Mouse (Mus musculus) ES-Bruce4 (cell line): ENCODE results near the gene Itgb2l. TPM values are rescaled to one million over a fixed set of nuclear protein-coding genes. Genes with fewer than 3 reads are reported as not detected.

Source experiments
- H3K27ac ChIP-seq: 2 replicates; pipeline ENCODE4 v1.5.1; 2012; ENCODE audit warnings: low read length, inconsistent platforms; ENCODE audit not compliant: insufficient read depth
- H3K27me3 ChIP-seq: 2 replicates; pipeline ENCODE4 v1.6.1; 2012; ENCODE audit warnings: mild to moderate bottlenecking, low read length, inconsistent platforms; ENCODE audit not compliant: control insufficient read depth, poor library complexity, insufficient read depth, severe bottlenecking
- H3K36me3 ChIP-seq: 2 replicates; pipeline ENCODE4 v1.6.1; 2012; ENCODE audit warnings: inconsistent platforms, mild to moderate bottlenecking, low read length, moderate library complexity; ENCODE audit not compliant: control insufficient read depth, poor library complexity, insufficient read depth, severe bottlenecking
- H3K4me1 ChIP-seq: one replicate; pipeline ENCODE4 v1.8.1; 2011; ENCODE audit warnings: low read length; ENCODE audit not compliant: control insufficient read depth, insufficient read depth
- H3K4me3 ChIP-seq: 2 replicates; pipeline ENCODE4 v1.5.1; 2011; ENCODE audit warnings: low read depth, mild to moderate bottlenecking, low read length
- H3K9ac ChIP-seq: 2 replicates; pipeline ENCODE4 v1.6.1; 2012; ENCODE audit warnings: low read depth, mild to moderate bottlenecking, inconsistent platforms; ENCODE audit not compliant: poor library complexity, severe bottlenecking
- H3K9me3 ChIP-seq: replicated peaks from 2 replicates; pipeline ENCODE4 v1.6.1; 2012; ENCODE audit warnings: mild to moderate bottlenecking, low read length, inconsistent platforms; ENCODE audit not compliant: control insufficient read depth, poor library complexity, insufficient read depth, severe bottlenecking
- CTCF ChIP-seq: IDR thresholded peaks from one replicate; pipeline ENCODE4 v1.8.1; 2011; ENCODE audit warnings: low read depth, low read length
- EP300 ChIP-seq: IDR thresholded peaks from 2 replicates; pipeline ENCODE4 v1.6.1; 2011; ENCODE audit warnings: low read depth, low read length; ENCODE audit not compliant: insufficient read depth
- POLR2A ChIP-seq: IDR thresholded peaks from one replicate; pipeline ENCODE4 v1.8.1; 2011; ENCODE audit warnings: low read length; ENCODE audit not compliant: insufficient read depth
- polyA plus RNA-seq: library from polyadenylated mRNA; stranded (reverse); fragments of >200 nt; gene quantifications from 2 replicates; pipeline ENCODE4 v1.2.4, GENCODE M21; 2011; ENCODE audit warnings: low read depth; ENCODE audit not compliant: missing spikeins, insufficient read depth, insufficient read length

The Itgb2l gene
- polyA plus RNA-seq, 1 experiment = not detected

GRCm38 (mm10) chr16:96472816-96473215 is 29.4 kb upstream of the Itgb2l start:
- TF ChIP-seq CTCF = no peak
- no peak for TF ChIP-seq EP300
- no peak for TF ChIP-seq POLR2A
- Histone ChIP-seq H3K27ac (no peak overlapping the region), H3K9me3 (no peaks in the 10 kb centered on the region), H3K27me3 (no peaks in the 10 kb centered on the region), H3K9ac (no peak overlapping the region), H3K36me3 (no peaks in the 10 kb centered on the region), H3K4me1 (no peaks in the 10 kb centered on the region), H3K4me3 (no peak overlapping the region)

GRCm38 (mm10) chr16:96472361-96472760 is 28.9 kb upstream of the Itgb2l start:
- no peaks in the 10 kb centered on the region for H3K9me3 ChIP-seq
- H3K9ac ChIP-seq = no peak overlapping the region
- H3K36me3 ChIP-seq = no peaks in the 10 kb centered on the region
- H3K27ac ChIP-seq = no peak overlapping the region
- no peak overlapping the region for H3K4me3 ChIP-seq
- H3K4me1 ChIP-seq = no peaks in the 10 kb centered on the region
- no peaks in the 10 kb centered on the region for H3K27me3 ChIP-seq
- TF ChIP-seq EP300 = no peak
- no peak for TF ChIP-seq POLR2A
- no peak for TF ChIP-seq CTCF

GRCm38 (mm10) chr16:96469640-96470039 is 26.2 kb upstream of the Itgb2l start:
- Histone ChIP-seq H3K9me3 (peaks cover 5% of the 10 kb centered on the region; the same call in 1 of the 2 replicates), H3K27ac (no peak overlapping the region), H3K4me1 (no peaks in the 10 kb centered on the region), H3K27me3 (no peaks in the 10 kb centered on the region), H3K4me3 (no peak overlapping the region), H3K9ac (no peak overlapping the region), H3K36me3 (no peaks in the 10 kb centered on the region)
- TF ChIP-seq CTCF (peak; percentile 38), POLR2A (no peak)

- Histone ChIP-seq H3K27ac (no peak overlapping the region), H3K9me3 (peaks cover 5% of the 10 kb centered on the region; the same call in 1 of the 2 replicates), H3K9ac (no peak overlapping the region), H3K4me1 (no peaks in the 10 kb centered on the region), H3K36me3 (no peaks in the 10 kb centered on the region), H3K27me3 (no peaks in the 10 kb centered on the region), H3K4me3 (no peak overlapping the region)
- no peak for TF ChIP-seq EP300
- no peak for TF ChIP-seq CTCF
- TF ChIP-seq POLR2A = no peak
Observed at GRCm38 (mm10) chr16:96468698-96469097, 25.3 kb upstream of the Itgb2l start.

DNA sequence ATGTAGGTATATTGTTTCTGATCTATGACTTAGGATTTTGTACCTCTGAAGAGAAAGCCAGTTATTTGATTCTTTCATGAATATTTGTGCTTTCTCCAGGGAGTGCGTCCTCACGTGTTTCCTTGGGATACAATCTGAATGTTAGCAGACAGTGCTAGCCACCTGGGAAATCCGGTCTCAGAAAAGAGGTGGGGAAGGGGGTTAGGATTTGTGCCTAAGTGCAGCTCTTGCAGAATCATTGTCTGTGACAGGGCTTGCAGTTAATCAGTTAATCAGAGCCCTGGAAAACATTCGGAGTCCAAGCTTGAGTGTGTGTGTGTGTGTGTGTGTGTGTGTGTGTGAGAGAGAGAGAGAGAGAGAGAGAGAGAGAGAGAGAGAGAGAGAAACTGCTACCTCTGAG is 24.6 kb upstream of the Itgb2l start:
- Histone ChIP-seq H3K27me3 (no peaks in the 10 kb centered on the region), H3K27ac (no peak overlapping the region), H3K4me1 (no peaks in the 10 kb centered on the region), H3K9me3 (peaks cover 5% of the 10 kb centered on the region; the same call in 1 of the 2 replicates), H3K9ac (no peak overlapping the region), H3K4me3 (no peak overlapping the region), H3K36me3 (no peaks in the 10 kb centered on the region)
- TF ChIP-seq POLR2A (no peak), CTCF (no peak), EP300 (no peak)

GRCm38 (mm10) chr16:96467445-96467844 is 24.0 kb upstream of the Itgb2l start, which contains the start of gene Pcp4:
Gene Pcp4 (plus strand): TSS chr16:96467606.
- H3K4me3 ChIP-seq = no peak within 1 kb of the TSS
- no peak for TF ChIP-seq EP300
- peak; percentile 91 for TF ChIP-seq CTCF
- no peaks in the 10 kb centered on the region for H3K36me3 ChIP-seq
- peaks cover 5% of the 10 kb centered on the region; the same call in 1 of the 2 replicates for H3K9me3 ChIP-seq
- H3K27me3 ChIP-seq = no peaks in the 10 kb centered on the region
- H3K27ac ChIP-seq = no peak within 1 kb of the TSS
- no peaks in the 10 kb centered on the region for H3K4me1 ChIP-seq
- no peak within 1 kb of the TSS for H3K9ac ChIP-seq
